Mouse (Mus musculus): ENCODE measurements around the gene Mrps23.

DNA sequence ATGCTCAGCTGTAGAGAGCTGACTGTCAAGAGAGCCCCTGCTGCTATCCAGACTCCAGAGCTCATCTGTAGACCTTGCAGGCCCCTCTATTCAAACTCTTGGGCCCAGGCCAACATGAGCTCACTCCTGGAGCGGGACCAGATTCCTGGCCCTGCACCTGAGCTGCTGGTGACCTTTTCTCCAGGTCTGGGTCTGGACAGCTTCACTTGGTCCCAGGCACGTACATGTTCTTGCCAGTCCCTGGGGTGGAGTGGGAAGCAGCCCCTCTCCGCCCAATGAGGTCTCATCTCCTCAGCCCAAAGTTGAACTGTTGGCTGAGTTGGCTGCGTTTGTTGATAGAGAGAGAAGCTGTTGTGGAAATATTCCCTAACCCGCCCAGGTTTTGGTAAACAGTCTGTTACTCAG is 45.3 kb upstream of the Mrps23 start:
- TF ChIP-seq POLR2A (IDR thresholded peaks at IDR 0.05; ENCODE audit: insufficient read depth, low read depth, low read length): no peak
- TF ChIP-seq CTCF (IDR thresholded peaks at IDR 0.05): no peak
